Mouse (Mus musculus) bone marrow macrophage, adult 2 months (primary cell): ENCODE data around the gene Kif5c.

Experiments
- CTCF ChIP-seq: IDR thresholded peaks from 2 replicates; pipeline ENCODE4 v1.5.1; 2012; ENCODE audit warnings: low read depth, mild to moderate bottlenecking, low read length, moderate library complexity
- POLR2A ChIP-seq: IDR thresholded peaks from 2 replicates; pipeline ENCODE4 v1.6.1; 2012; ENCODE audit warnings: mild to moderate bottlenecking, low read depth, low read length, borderline replicate concordance

DNA sequence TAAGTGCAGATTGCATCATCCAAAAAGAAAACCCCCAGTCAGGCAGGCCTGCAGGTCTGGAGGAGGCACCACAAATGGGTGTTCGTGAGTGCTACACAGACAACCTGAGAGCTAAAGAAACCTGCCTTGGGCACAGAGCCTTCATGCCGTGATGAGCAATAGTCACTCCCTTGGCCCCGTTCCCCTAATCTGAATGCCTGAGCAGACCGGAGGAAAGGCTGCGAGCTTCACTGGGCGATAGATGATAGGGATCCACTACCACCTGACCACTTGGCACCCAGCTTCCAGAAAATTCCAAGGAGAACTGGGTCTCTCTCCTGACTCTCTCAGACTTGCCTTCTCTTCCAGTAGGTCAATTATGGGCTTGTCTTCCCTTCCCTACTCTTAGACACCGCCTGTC is 24.2 kb upstream of the Kif5c start:
- TF ChIP-seq CTCF (no peak), POLR2A (no peak)
